Mouse (Mus musculus) embryonic facial prominence, embryonic 13.5 days (tissue): ENCODE measurements around the gene Mybph. TPM values are rescaled to one million over a fixed set of nuclear protein-coding genes. Genes with fewer than 3 reads are reported as not detected.

Experiments
- polyA plus RNA-seq: library from polyadenylated mRNA; unstranded; fragments of >200 nt; fragmentation: Nextera tagmentation; extraction: Ambion mirVana; gene quantifications from 2 replicates; pipeline ENCODE4 v1.2.1, GENCODE M21; 2015

Gene Mybph
- polyA plus RNA-seq, 1 experiment from 2014 or later: 9.9 TPM

Other genes with a start within 250 kb of the Mybph start
- 9.6 and 10.1 TPM in 2 replicates for gene Fmod, start 156.2 kb upstream of the Mybph start, polyA plus RNA-seq
- gene Btg2, start 114.3 kb upstream of the Mybph start, polyA plus RNA-seq: 21.2 and 24.2 TPM in 2 replicates
- gene Chit1, start 82.2 kb upstream of the Mybph start, polyA plus RNA-seq: not detected in 2 replicates
- 4.0 and 4.5 TPM in 2 replicates for gene Chil1, start 11.3 kb upstream of the Mybph start, polyA plus RNA-seq
- 1.4 and 1.5 TPM in 2 replicates for gene Adora1, start 42.0 kb downstream of the Mybph start, polyA plus RNA-seq
- gene Myog, start 96.5 kb downstream of the Mybph start, polyA plus RNA-seq: 20.4 and 29.0 TPM in 2 replicates
- gene Ppfia4, start 139.5 kb downstream of the Mybph start, polyA plus RNA-seq: 4.0 and 5.0 TPM in 2 replicates
- 84.1 and 89.7 TPM in 2 replicates for gene Tmem183a, start 168.5 kb downstream of the Mybph start, polyA plus RNA-seq
- gene 4933406M09Rik, start 192.5 kb downstream of the Mybph start, polyA plus RNA-seq: not detected in 2 replicates
- gene Cyb5r1, start 212.1 kb downstream of the Mybph start, polyA plus RNA-seq: 34.9 and 37.4 TPM in 2 replicates
- 81.6 and 87.4 TPM in 2 replicates for gene Adipor1, start 221.9 kb downstream of the Mybph start, polyA plus RNA-seq